Mouse (Mus musculus) gastrocnemius, postnatal 36 days (tissue): ENCODE data around the gene Wbp2nl. TPM values are rescaled to one million over a fixed set of nuclear protein-coding genes. Genes with fewer than 3 reads are reported as not detected.
A peak's percentile ranks its signal among the peaks of the same experiment; 100 is the strongest.
"Not testable (repeated sequence)": the region's sequence is repeated elsewhere in the genome, so short reads cannot be mapped to it uniquely, and the experiment has no call there.

Experiments
- DNase-seq, 2 experiments: peaks; one replicate each; pipeline ENCODE4 v3.0.0; 2022
- intact Hi-C: fragments of 180-260 bp; cut with DNase I; formaldehyde crosslinking; loops from one replicate; pipeline ENCODE4 v1.15.1; 2025
- total RNA-seq, 2 experiments: library from RNA; stranded (reverse); gene quantifications; 2 replicates each; pipeline ENCODE4 v1.2.3; 2021

Gene Wbp2nl
- total RNA-seq, 2 experiments from 2014 or later = not detected

DNA sequence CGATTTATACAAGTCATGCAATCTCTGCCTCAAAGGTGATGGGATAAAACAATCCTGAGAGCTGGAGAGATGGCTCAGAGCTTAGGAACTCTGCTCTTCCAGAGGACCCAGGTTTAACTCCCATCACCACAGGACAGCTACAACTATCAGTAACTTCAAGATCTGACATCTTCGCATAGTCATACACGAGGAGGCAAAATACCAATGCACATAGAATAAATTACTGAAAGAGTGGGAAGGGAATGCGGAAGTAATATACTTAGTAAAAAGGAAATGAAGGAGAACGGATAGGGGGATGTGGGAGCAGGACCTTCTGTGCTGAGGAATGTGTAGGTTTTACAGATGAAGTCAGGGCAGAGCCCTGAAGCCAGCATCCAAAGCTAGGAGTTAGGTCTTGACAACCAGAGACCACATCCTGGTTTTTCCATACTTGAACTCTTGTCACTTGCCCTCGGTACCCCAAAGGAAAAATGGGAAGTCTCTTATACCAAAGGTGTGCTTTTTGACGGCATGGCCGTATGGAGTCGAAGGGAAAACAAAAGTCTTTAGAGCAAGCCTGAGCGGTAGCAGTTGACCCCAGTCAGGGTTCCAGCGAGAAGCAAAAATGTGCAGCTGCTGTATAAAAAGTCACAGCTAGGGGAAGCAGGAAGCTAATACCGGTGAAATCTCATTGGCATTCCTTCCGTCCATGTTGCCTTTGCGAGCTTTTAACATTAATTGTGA is 48.0 kb downstream of the Wbp2nl start:
- DNase-seq = no peak
- intact Hi-C loops = loop anchor here (10.0 kb wide), 1 partner anchor 182 kb away; no protein-coding TSS in a partner anchor

DNA sequence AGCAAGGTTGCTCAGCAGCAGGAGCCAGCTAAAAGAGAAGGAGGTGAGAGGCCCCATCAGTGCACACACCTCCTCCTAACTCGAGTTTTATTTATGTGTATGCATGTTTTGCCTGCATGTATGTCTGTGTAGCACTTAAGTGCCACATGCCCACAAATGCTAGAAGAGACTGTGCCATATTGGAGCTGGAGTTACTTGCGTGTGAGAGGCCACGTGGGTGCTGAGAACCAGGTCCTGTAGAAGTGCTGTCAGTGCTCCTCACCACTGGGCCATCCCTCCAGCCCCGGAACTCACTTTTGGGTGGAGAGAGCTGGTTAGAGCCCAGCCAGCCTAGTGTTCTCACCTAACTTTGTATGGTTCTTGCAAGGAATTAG is 48.5 kb downstream of the Wbp2nl start:
- no peak for DNase-seq
- intact Hi-C loops = loop anchor here (10.0 kb wide), 1 partner anchor 182 kb away; no protein-coding TSS in a partner anchor

DNA sequence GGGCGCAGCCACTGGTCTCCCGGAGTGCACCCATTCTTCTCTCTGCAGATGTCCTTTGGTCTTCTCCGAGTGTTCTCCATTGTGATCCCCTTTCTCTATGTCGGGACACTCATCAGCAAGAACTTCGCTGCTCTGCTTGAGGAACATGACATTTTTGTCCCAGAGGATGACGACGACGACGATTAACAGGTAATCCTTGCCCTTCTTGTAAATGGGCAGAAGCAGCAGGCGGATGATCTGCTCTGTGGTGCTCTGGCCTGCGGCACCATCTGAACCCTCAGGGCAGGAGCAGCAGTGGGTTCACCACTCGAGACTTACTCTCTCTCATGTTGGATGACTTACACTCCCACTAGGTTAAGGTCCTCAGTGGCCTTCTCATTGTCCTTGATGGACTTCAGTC is 49.1 kb downstream of the Wbp2nl start:
- no peak for DNase-seq
- intact Hi-C loops = loop anchor here (10.0 kb wide), 1 partner anchor 183 kb away; no protein-coding TSS in a partner anchor

DNA sequence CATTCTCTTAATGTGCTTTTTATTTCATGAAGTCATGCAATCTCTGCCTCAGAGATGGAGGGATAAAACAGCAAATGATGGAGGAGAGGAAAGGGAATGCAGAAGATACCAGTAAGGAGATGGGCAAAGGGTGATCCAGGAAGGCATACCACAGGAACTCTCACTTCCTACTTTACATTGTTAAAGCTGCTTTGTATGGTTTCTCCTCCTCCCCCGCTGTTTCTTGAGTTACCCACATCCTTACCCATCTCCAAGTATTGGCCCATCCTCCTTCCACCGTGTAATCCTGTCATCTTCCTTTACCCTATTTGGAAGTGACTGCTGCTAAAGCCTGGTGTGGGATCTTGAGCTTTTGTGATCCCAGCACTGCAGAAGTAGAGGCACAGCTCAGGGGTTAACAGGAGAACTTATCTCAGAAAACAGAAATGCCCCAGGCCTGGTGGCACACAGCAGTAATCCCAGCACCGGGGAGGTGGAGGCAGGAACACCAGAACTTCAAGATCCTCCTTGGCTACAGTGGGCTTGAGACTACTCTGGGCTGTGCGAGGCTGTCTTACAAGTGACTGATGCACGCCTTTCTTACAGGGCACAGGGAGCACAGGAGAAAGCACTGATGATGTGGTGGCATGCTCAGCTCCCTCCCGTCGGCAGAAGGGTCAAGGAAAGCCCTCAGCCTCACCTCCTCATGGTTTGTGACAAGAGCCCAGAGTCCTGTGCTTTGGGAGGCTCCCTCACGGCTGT is 49.7 kb downstream of the Wbp2nl start:
- no peak for DNase-seq
- intact Hi-C loops = loop anchor here (10.0 kb wide), 1 partner anchor 184 kb away; no protein-coding TSS in a partner anchor

DNA sequence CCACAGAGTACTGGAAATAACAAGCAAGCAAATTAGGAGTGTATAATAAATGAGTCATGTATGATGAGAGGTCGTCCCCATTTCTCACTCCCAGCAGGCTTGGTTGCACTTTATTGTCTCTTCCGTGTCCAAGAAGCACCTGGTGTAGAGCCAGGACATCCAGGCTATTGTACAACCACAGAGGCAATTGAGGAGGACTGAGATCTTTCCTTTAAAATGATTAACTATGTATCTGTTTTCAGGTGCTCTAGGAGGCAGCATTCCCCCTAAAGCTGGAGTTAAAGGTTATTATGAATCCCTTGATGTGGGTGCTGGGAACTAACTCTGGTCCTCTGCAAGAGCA is 50.2 kb downstream of the Wbp2nl start:
- intact Hi-C loops = loop anchor here (10.0 kb wide), 1 partner anchor 184 kb away; no protein-coding TSS in a partner anchor
- no peak for DNase-seq

DNA sequence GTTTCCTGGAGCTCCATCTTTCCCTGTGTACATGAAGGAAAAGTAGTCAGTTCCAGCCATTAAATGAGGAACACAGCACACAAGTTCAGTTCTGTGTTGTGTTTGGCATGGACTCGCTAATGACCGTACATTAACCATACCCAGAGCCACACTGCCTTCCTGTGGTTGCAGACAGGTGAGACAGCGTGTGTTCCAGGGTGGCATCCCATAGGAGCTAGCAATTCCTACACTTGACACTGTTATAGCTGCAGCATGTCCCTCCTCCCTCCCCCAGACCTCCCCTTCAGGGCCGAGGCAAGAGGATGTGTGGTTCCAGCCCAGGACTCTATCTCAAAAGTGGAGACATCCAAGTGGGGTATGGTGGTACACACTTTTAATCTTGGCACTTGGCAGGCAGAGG is 51.6 kb downstream of the Wbp2nl start:
- intact Hi-C loops = no loop called here
- DNase-seq = no peak

DNA sequence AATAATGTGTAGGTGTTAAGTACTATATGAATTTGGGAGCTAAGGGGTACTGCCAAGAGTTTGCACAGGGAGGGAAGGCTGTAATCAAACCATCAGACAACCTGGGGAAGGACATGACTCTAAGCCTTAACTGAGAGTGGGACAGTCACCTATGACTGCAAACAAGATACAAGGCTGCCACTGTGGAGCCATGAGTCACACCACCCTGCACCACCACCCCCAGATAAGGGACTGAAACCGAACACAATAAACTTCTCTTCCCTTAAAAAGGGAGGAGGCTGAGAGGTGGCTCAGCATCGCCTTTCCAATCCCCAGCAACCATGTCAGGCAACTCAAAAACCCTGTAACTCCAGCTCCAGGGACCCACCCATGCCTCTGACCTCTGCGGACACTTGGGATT is 52.7 kb downstream of the Wbp2nl start:
- no peak for DNase-seq
- intact Hi-C loops = no loop called here

DNA sequence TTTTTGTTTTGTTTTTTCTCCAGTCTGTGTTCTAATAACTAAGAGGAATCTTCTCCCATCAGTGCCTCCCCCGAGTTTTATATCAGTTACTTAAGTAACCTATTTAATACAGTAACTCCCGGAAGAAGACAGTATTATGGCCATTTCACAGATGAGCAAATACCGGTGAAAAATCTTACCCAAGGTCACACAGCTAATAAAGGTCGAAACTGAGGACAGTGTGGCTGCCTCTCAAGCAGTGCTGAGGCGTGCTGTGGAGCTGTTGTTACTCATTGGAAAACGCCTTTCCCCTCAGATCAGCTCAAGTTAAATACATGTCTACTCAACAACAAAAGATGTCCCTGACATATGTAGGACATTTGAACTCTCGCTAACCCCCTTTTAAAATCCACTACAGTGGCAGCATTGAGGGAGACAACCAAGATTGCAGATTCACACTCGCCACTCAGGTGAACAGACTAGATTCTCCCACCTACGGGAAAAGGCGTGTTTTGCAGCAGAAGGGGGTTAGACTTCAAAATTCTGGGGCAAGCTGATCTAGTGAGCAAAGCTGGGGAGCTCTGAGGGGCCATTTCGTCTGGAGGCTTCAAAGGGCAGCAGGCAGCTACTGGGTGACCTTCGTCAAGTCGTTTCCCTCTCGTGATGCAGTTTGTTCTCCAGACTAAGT is 54.5 kb downstream of the Wbp2nl start:
- no peak for DNase-seq
- intact Hi-C loops = no loop called here

DNA sequence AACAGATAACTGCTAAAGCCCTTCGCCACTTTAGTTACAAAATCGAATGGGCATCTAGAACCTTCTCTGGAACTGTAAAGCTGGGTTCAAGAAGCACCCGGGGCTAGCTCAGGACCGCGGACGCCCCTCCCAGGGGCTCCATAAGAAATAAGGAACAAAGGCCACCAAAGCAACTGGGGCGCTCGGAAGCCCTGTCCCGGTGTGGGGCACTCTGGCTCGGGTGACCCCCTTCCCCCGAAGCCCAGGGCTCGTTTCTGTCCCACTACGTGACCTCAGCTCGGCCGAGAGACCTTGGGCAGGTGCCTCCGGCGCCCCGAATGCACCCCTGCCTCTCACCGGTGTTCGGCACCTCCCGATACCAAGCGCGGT is 55.0 kb downstream of the Wbp2nl start:
- intact Hi-C loops = loop anchor here (2.0 kb wide), 1 partner anchor 63 kb away; no protein-coding TSS in a partner anchor
- no peak for DNase-seq

DNA sequence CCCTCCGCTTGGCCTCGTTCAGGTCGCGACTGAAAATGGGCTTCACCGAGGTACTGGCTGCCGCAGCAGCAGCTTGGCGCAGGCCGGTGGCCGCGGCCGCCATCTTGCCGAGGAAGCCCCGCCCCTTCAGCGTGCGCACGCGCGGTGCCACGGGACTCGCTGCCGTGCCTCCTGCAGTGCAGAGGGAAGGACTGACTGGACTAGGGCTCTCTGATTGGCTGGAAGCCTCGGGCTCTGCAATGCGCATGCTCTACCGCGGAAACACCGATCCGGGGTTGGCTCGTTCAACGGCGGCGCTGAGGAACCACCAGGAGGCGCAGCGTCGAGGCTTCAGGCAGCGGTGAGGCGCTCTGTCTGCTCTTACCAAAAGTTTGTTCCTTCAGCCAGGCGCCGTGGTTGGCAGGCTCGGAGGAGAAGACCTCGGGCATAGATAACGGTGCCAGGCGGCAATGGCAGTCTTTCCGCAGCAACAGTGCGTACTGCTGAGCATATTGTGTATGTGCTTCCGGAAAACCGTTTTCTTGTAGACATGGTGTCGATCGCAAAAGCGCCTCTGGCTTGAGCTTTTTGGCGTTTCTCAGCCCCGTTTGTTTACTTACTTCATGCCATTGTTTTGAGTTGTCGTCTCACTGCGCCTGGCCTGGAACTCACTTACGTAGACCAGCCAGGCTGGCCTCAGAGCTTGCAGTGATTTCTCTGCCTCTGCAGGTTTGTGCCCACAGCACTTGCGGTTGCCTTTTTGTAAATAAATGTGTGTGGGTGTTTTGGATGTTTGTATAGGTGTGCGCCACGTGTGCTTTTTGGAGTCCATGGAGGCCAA is 55.6 kb downstream of the Wbp2nl start, which contains the start of gene Ndufa6:
Ndufa6 (minus strand) TSS at position 197 of the 820 bp plus-strand sequence.
- intact Hi-C loops = loop anchor here (2.0 kb wide), 1 partner anchor 62 kb away; no protein-coding TSS in a partner anchor
- peak; percentile 91 to 98 for DNase-seq

DNA sequence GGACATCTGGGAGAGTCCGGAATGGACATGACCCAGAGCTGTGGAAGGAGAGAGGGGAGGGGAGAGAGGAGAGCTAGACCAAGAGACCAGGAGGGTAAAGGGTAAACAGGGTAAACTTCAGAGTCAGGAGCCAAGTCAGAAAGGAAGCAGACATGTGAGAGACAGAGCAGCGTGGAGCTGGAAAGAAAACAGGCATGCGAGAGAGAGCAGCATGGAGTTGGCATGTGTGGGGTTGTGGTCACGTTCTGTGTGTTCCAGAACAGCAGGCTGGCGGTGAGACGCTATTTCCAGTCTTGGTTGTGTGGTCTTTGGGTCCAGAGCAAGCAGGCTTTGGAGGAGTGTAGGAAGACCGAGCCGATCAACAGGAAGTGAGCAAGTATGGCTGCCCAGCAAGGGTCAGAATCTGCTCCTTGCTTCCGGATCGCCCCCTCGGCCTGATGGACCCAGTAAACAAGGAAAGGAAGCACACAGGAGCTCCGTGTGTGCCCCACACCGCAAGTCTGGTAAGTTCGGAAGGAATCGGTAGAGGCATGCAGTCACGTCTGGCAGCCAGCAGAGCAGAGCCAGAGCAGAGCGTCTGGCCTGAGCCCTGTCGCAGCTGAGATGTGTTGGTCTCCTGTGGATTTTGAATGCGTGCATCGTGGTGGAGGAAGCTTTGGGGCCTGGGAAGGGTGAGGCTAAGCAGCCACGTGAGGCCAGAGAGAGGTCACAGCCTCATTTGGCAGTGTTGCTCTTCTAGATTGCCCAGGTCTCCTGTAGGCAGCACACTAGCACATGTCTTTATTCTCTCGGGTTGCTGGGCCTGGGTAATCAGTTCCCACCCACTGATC is 59.9 kb downstream of the Wbp2nl start:
- DNase-seq = no peak
- intact Hi-C loops = no loop called here

DNA sequence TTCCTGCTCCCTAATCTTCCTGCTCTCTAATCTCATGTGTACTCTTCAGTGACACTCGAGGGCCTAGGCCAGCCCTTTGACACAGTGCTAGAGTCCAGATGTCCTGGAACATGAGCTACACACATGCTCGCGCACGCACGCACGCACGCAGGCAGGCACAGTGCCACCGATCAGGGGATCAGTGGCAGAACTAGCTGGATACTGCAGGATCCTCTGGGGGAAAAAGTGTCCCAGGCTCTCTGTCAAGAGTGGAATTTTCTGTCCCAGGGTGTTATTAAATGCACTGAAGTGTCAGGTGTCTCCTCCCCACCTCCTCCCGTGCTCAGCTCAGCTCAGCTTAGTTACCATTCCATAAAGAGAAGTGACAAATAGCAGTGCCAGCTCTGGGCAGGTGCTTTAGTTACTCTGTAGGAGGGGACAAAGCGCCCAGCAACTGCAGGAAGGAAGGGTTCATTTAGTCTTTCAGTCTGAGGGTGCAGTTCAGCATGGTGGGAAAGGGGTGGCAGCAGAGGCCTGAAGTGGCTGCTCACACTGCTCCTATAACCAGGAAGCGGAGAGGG is 62.8 kb downstream of the Wbp2nl start:
- intact Hi-C loops = no loop called here
- no peak for DNase-seq

DNA sequence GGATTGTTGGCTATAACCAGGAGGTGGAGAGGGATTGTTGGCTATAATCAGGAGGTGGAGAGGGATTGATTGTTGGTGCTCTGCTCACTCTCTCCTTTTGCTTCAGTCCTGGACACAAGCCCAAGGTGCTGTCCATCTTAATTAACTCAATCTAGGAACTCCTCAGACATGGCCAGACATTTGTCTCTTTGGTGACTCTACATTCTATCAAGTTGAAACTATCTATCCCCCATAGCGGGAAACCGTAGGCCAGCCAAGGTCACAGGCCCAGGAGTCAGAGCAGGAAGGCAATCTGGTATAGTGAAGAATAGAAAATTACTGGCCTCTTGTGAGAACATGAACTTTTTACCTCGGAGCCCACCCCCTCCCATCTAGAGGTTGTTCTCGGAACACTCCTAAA is 63.5 kb downstream of the Wbp2nl start:
- DNase-seq = no peak

DNA sequence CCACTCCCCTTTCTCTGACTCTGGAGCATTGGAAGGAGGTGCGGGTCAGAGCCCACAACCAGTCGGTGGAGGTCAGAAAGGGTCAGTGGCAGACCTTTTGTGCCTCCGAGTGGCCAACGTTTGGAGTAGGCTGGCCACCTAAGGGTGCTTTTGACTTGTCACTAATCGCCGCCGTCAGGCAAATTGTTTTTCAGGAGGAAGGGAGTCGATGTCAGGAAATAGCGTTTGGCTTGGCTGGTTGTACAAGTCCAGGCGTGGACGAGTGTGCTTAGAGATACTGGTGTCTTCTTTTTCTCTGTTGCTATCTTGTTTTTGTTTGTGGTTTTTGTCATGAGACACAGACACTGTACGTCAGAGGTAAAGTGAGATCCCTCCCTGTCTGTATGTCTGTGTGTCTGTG is 65.0 kb downstream of the Wbp2nl start:
- intact Hi-C loops, DNase-seq: not testable (repeated sequence)

More for the DNA sequence above, 63.5 kb downstream of the Wbp2nl start:
- intact Hi-C loops = no loop called here

Other genes starting within 250 kb of the Wbp2nl start
- not detected for gene 4930407I10Rik, start 239.8 kb upstream of the Wbp2nl start, total RNA-seq
- gene Mei1, start 229.0 kb upstream of the Wbp2nl start, total RNA-seq = under 1 TPM; 0.08 to 0.15 TPM
- gene Ccdc134, start 171.0 kb upstream of the Wbp2nl start, total RNA-seq = 10 to 100 TPM; 10.2 to 17.0 TPM
- 1 to 10 TPM; 9.2 to 9.8 TPM for gene Srebf2, start 151.8 kb upstream of the Wbp2nl start, total RNA-seq
- gene Shisa8, start 86.1 kb upstream of the Wbp2nl start, total RNA-seq = not detected
- gene Tnfrsf13c, start 74.6 kb upstream of the Wbp2nl start, total RNA-seq = not detected
- gene Cenpm, start 54.2 kb upstream of the Wbp2nl start, total RNA-seq = under 1 TPM; 0.46 to 0.79 TPM
- not detected for gene 1500009C09Rik, start 46.6 kb upstream of the Wbp2nl start, total RNA-seq
- gene Sept3, start 24.1 kb upstream of the Wbp2nl start, total RNA-seq = under 1 TPM; 0.31 to 0.91 TPM
- 10 to 100 TPM; 10.3 to 13.2 TPM for gene Naga, start 40.0 kb downstream of the Wbp2nl start, total RNA-seq
- under 1 TPM; 0.37 to 0.51 TPM for gene Pheta2, start 40.0 kb downstream of the Wbp2nl start, total RNA-seq
- 100 to 1,000 TPM; 116 to 123 TPM for gene Smdt1, start 40.0 kb downstream of the Wbp2nl start, total RNA-seq
- gene Ndufa6, start 55.4 kb downstream of the Wbp2nl start, total RNA-seq = 100 to 1,000 TPM; 440 to 476 TPM
- gene Cyp2d22, start 81.3 kb downstream of the Wbp2nl start, total RNA-seq = 10 to 100 TPM; 12.3 to 16.7 TPM
- not detected for gene Cyp2d11, start 95.1 kb downstream of the Wbp2nl start, total RNA-seq
- gene Cyp2d10, start 108.2 kb downstream of the Wbp2nl start, total RNA-seq = not detected
- not detected for gene Cyp2d9, start 134.5 kb downstream of the Wbp2nl start, total RNA-seq